Mouse (Mus musculus) lung, adult 18-20 months (tissue): ENCODE results near the gene Ache.
A peak's percentile ranks its signal among the peaks of the same experiment; 100 is the strongest.
"Not testable (repeated sequence)": the region's sequence is repeated elsewhere in the genome, so short reads cannot be mapped to it uniquely, and the experiment has no call there.

Experiments used
- DNase-seq, 2 experiments: peaks; one replicate each; pipeline ENCODE4 v3.0.0; 2022; ENCODE audit warnings: mixed read lengths in 2 of 2

The Ache gene

GRCm38 (mm10) chr5:137287032-137287952, at the start of gene Ache:
Gene Ache (plus strand): TSS chr5:137287519.
- DNase-seq: no peak

GRCm38 (mm10) chr5:137263897-137264720, 23.2 kb upstream of the Ache start:
- no peak for DNase-seq

GRCm38 (mm10) chr5:137264787-137265186, 22.5 kb upstream of the Ache start:
- DNase-seq: no peak

GRCm38 (mm10) chr5:137268131-137268910, 19.0 kb upstream of the Ache start:
- no peak for DNase-seq

GRCm38 (mm10) chr5:137277360-137278342, 9.7 kb upstream of the Ache start:
- DNase-seq: no peak

- not testable (repeated sequence) for DNase-seq
These were observed 2.9 kb upstream of the Ache start for GRCm38 (mm10) chr5:137284411-137284810.

GRCm38 (mm10) chr5:137285045-137285444, 2.3 kb upstream of the Ache start:
- DNase-seq: no peak

GRCm38 (mm10) chr5:137285986-137286385, 1.3 kb upstream of the Ache start:
- DNase-seq: no peak

GRCm38 (mm10) chr5:137286655-137287031, 676 bp upstream of the Ache start:
- DNase-seq: peak; percentile 84 to 88

GRCm38 (mm10) chr5:137287953-137288743, 829 bp downstream of the Ache start:
- no peak for DNase-seq

GRCm38 (mm10) chr5:137288999-137289470, 1.7 kb downstream of the Ache start:
- DNase-seq: no peak

GRCm38 (mm10) chr5:137289591-137290365, 2.5 kb downstream of the Ache start:
- DNase-seq: no peak

GRCm38 (mm10) chr5:137290677-137291076, 3.4 kb downstream of the Ache start:
- peak; percentile 70 to 80 for DNase-seq

GRCm38 (mm10) chr5:137291381-137291926, 4.1 kb downstream of the Ache start:
- DNase-seq: no peak

- DNase-seq: peak; percentile 87 to 90
These were observed 6.0 kb downstream of the Ache start for GRCm38 (mm10) chr5:137293282-137293681.

GRCm38 (mm10) chr5:137293839-137294743, 6.8 kb downstream of the Ache start, which contains the start of gene Ufsp1:
Gene Ufsp1 (plus strand): TSS chr5:137294629.
- DNase-seq: peak; percentile 95 to 96

GRCm38 (mm10) chr5:137294744-137295093, 7.4 kb downstream of the Ache start:
- no peak for DNase-seq

- no peak for DNase-seq
These were observed 8.0 kb downstream of the Ache start for GRCm38 (mm10) chr5:137295296-137295695.
